Mouse (Mus musculus) right cerebral cortex, adult 18-20 months (tissue): ENCODE results near the gene Tor1aip2.

Experiments
- DNase-seq: peaks from one replicate; pipeline ENCODE4 v3.0.0; 2022; ENCODE audit warnings: mixed read lengths

The Tor1aip2 gene

DNA sequence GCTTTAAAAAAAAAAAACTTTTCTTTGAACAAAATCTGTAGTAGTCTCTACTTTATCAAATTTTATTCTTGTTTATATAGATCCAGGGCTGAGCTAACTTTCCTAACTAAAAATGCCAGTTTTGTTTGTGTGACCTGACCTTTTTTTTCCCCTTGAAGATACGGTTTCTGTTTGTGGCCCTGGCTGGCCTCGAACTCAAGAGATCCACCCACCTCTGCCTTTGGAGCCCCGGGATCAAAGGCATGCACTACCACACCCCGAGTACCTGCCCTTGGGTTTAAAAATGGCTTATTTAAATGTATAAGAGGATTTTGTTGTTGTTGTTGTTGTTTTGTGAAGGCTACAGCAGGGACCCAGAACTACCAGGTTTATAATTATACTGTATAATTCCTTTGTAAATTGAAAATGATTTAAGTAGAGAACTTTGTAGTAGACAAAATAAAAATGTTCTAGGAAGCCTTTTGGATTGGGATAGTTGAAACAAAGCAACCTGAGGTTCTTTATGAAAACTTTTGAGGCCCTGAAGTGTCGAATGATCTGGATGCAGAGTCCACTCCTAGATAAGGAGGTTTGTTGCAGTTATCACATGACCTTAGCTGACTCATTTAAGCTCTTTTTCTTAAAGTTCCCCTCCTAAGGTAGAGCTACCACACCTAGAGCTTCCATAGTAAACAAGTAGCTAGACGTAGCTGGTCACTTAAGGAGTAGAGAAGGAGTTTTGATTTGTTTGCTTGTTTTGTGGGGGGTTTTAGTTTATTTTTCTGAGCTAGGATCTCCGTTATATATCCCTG lies 6.4 kb downstream of the Tor1aip2 start:
- no peak for DNase-seq

GRCm38 (mm10) chr1:156042481-156042880 lies 7.3 kb downstream of the Tor1aip2 start:
- DNase-seq: no peak

DNA sequence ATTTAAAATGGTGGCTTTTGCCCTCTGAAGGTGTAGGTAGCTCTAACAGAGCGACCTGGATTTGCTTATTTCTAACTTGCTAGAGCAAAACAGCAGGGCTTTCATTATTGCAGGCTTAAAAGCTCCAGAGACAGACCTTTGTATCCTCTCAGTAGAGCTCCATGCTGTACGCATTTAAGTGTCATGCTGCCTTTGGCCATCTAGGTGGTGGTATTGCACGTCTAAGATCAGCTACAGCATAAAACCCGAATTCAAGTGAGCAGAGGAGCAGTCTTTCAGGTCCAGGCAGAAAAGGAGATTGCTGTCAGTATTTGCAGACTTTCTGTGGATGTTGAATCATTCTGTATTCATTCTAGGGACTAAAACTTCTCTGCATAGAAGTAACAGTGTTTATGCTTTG lies 7.8 kb downstream of the Tor1aip2 start:
- DNase-seq: peak; percentile 28

DNA sequence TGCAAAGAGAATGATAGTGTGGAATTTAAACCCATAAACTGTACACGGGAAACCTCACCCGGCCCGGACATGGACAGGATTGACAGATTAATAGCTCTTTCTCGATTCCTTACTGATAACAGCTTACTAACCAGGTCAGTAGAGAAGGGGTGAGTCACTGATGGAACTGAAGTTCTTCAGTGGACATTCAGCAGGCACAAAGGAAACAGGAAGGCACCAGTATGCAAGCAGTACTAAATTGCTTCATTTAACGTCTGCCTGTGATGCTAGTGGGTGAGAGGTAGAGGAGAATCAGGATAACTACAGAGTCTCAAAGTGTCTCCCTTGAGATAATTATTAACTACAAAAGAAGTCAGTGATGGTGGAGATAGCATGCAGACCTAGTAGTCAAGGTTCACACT lies 9.0 kb downstream of the Tor1aip2 start:
- DNase-seq: no peak

GRCm38 (mm10) chr1:156046688-156047087 lies 11.5 kb downstream of the Tor1aip2 start:
- DNase-seq: no peak

GRCm38 (mm10) chr1:156058207-156058606 lies 23.0 kb downstream of the Tor1aip2 start:
- DNase-seq: no peak

DNA sequence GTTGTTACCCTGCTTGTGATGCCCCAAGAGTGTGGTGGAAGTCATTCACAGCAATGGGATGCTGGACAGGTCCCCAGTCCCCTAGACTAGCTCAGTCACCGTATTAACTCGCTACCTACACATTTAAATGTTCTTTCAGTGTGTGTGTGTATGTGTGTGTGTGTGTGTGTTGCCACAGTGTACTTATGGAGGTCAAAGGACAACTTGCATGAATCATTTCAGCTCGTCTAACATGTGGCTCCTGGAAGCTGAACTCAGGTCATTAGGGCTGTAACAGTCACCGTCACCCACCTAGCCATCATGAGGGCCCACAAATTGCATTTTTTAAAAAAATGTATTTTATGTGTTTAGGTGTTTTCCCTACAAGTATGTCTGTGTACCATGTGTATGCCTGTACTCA lies 27.0 kb downstream of the Tor1aip2 start:
- DNase-seq: no peak

DNA sequence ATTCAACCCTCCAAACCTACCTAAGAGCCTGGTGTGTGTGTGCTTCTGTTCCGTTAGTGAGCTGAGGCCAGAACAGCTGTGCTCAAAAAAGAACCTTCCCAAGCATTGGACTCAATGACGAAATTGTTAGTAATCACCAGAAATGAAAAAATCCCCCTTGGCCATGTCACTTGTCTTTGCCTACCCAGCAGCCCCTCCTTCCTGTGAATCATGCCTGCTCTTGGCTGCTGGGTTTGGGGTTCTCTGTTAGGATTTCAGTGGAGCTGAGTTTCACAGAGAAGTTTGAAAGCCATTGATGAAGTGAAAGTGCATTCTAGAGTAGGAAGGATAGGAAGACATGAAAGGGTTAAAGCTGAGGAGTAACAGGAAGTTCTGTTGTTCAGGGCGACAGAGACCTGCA lies 30.9 kb downstream of the Tor1aip2 start:
- no peak for DNase-seq

DNA sequence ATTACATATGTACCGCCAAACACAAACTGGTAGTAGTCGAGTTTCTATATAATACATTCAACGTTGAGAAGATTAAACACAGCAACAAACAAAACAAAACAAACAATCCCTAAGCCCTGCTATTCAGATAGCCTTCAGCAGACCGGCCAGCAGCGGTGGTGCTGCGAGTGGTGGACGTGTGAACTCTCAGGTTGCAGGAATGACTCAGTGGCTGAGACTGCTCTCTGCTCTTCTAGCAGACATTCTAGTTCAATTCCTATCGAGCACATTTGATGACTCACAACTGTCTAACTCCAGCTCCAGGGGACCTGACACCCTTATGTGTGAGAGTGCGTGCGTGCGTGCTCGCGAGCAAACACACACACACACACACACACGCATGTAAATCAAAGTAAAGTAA lies 34.9 kb downstream of the Tor1aip2 start:
- no peak for DNase-seq

GRCm38 (mm10) chr1:156073169-156073821 lies 38.1 kb downstream of the Tor1aip2 start:
- DNase-seq: no peak

DNA sequence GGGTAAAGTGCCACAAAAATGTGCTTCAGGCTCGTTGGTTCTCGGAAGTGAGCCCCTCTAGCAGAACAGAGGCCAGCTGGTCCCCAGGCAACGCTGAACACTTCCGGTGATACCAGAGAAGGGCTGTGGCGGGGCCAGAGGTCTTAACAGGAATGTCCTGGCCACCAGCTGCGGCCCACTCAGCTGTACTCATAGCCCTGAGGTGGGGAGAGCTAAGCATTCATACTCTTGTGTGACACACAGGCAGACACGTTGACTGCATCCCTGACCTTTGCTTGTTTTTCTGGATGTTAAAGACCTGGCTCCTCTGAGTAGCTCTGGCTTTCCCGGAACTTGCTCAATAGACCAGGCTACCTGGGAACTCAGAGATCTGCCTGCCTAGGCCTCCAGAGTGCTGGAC lies 39.4 kb downstream of the Tor1aip2 start:
- no peak for DNase-seq

DNA sequence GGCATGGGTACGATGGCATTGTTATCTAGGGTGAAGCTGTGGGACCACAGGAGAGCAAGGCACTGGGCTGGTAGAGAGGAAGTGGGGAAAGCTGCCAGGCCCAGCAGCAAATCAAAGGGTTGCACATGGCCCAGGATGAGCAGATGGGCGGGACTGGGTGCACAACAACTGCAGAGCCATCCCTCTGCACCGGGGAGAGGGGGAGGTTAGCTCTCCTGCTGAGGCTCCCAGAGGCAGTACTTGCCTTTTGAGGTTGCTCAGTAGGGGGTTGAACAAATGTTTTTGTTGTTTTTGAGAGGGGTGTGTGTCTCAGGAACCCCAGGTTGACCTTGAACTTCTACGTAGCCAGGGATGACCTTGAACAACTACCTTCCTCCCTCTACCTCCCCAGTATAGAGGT lies 41.3 kb downstream of the Tor1aip2 start:
- no peak for DNase-seq

GRCm38 (mm10) chr1:156077655-156078054 lies 42.5 kb downstream of the Tor1aip2 start:
- no peak for DNase-seq

- DNase-seq: no peak
These were observed 49.4 kb downstream of the Tor1aip2 start for GRCm38 (mm10) chr1:156084603-156085002.

DNA sequence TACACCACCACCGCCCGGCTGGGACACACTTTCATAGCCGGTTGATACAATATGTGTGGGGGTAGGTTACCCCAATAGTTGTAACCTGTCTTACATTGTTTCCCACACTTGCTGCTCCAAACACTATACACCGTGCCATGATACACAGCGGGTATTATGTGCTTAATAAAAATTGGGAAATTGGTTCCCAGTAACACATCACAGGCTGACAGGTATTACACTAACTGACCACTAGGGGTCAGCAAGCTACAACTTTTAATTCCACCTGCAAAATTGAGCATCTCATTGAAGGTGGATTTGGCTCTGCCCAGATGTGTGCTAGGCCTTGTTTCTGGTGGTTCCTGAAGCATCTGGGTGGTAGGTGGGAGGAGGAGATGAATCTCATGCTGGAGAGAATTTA lies 50.6 kb downstream of the Tor1aip2 start:
- DNase-seq: peak; percentile 27

DNA sequence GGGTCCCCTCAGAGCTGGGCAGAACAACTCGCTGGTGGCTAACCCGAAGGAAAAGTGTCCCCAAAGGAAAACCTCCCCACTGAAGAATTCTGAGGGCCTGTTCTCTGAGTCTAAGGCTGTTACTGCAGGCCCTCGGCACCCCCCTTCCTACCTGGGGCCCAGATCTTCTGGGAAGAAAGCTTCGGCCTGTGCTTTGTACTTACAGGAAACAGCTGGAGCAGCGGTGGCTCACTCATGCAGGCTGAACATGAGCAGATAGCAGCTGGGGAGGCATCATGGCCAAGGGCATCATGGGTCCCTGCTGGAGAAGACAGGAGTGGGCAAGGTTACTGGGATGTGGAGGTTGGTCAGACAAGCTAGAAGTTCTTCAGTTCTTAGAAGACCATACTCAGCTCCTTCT lies 52.4 kb downstream of the Tor1aip2 start:
- DNase-seq: no peak

DNA sequence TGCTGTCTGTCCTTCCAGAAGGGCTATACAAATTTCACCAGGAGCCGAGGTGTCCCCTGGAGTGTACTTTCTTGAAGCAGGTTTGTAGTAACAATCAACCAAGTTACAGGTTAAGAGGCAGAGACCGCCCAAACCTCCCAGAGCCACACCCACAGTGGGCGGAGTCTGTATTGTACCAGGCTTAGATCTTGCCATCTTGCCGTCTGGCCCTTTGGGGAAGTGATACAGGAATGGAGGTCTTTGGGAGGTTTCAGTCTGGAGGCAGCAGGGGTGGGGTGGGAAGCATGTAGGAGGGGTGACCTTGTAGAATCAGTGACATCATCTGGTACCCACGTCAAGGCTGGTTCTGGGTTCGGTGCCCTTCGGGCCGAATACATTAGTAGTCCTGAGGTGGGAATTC lies 54.4 kb downstream of the Tor1aip2 start:
- no peak for DNase-seq

DNA sequence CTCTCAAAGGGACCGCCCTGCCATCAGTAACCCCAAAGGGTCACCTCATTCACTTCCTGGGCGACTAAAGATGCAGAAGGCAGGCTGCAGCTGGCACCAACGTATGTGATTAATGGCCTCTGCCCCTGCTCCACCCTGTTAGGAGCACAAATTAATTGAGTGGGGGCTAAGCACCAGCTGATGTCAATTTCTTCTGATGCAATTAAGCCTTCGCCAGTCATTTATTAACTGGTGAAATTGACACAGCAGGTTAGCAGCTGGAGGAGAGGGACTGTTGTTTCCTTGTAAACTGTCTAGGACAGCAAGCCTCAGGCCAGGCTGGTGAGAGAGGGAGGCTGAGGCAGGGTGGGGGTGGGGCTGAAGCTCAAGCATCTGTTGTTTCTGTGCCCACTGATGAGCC lies 54.8 kb downstream of the Tor1aip2 start:
- no peak for DNase-seq

DNA sequence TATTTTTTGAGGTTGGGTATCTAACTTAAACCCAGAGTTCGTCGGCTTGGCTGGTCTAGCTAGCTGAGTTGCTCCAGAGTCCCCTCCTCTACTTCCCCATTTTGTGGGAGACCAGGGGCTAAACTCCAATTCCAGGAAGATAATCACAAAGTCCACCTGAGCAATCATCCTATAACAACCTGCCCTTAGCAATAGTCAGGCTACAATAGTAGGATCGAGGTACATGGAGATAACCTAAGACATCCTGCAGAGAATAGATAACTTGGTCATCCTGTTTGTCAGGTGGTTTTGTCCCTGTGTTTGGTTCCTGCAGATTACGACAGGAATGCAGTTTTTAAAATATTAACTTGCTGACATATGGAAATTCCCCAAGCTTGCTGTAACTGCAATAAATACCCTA lies 56.6 kb downstream of the Tor1aip2 start:
- no peak for DNase-seq

- no peak for DNase-seq
These were observed 68.6 kb downstream of the Tor1aip2 start for GRCm38 (mm10) chr1:156103763-156104162.

- DNase-seq: no peak
These were observed 70.2 kb downstream of the Tor1aip2 start for GRCm38 (mm10) chr1:156105381-156105780.

- no peak for DNase-seq
These were observed 72.2 kb downstream of the Tor1aip2 start for GRCm38 (mm10) chr1:156107424-156107823.

DNA sequence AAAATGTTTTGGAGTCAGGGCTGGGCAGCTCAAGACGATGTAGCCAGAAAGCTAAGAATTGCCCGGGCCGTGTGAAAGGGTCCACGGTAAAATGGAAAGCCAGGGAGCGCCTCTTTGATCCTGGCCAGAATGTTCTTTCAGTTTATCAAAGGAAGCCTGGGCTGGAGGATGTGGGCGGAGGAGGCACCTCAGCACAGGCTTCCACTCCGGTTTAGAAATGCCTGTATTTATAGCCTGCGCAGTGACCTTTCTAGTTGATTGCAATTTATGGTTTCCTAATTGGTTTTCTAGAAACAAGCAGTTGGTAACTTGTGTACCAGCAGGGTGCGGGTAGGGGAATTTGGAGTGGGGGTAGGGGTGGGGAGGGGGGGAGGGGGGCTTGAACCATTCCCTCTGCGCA lies 73.2 kb downstream of the Tor1aip2 start:
- DNase-seq: no peak

GRCm38 (mm10) chr1:156111090-156111489 lies 75.9 kb downstream of the Tor1aip2 start:
- no peak for DNase-seq

DNA sequence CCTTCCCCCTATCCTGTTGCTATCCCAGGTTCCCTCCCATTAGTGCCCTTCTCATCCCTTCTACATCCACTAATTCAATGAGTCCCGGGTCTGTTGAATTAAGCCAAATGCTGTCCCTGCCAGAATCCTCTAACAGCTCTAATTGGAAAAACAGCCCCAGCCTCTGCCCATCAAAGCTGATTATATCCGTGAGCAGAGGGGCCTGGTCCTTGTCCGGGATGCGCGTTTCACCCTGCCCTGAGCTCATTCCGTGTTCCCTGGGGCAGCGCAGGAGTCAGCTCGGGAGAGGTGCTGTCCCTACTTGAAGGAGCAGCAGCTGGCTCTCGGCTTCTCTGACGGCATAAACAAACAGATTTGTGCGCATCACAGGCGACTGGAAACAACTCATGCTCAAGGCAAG lies 76.5 kb downstream of the Tor1aip2 start:
- DNase-seq: no peak
